Mouse (Mus musculus): Measurements from ENCODE around the gene Nos3. TPM values are rescaled to one million over a fixed set of nuclear protein-coding genes. Genes with fewer than 3 reads are reported as not detected.

The Nos3 gene
- polyA plus RNA-seq, 1 experiment from 2014 or later = 6.6 TPM

GRCm38 (mm10) chr5:24328813-24329211 is 35.8 kb upstream of the Nos3 start:
- H3K4me1 ChIP-seq (replicated peaks; ENCODE audit: control insufficient read depth, insufficient read depth, low read length) = peaks cover 19% of the 10 kb centered on the region
- WGBS = 76% methylated on average over 6 of the region's 6 CpGs
- H3K27ac ChIP-seq (ENCODE audit: low read depth) = peak overlapping the region; percentile 51; the same call in 1 of the 2 replicates
- no peak for DNase-seq (ENCODE audit: low spot score)
- no peaks in the 10 kb centered on the region; the same call in 1 of the 2 replicates for H3K27me3 ChIP-seq (replicated peaks; ENCODE audit: control insufficient read depth, insufficient read depth, low read length)
- H3K4me3 ChIP-seq (ENCODE audit: low read depth, low read length) = peak overlapping the region; percentile 22
- H3K36me3 ChIP-seq (ENCODE audit: control insufficient read depth, insufficient read depth, low read length) = peaks cover 41% of the 10 kb centered on the region
- H3K4me2 ChIP-seq (ENCODE audit: low read length) = peak overlapping the region; percentile 54
- H3K9ac ChIP-seq (ENCODE audit: low read length) = no peak overlapping the region; the same call in 1 of the 2 replicates
- H3K9me3 ChIP-seq (ENCODE audit: control insufficient read depth, low read length) = no peaks in the 10 kb centered on the region
- no peak for ATAC-seq (replicated peaks; ENCODE audit: low FRiP score, low TSS enrichment, low read depth)

DNA sequence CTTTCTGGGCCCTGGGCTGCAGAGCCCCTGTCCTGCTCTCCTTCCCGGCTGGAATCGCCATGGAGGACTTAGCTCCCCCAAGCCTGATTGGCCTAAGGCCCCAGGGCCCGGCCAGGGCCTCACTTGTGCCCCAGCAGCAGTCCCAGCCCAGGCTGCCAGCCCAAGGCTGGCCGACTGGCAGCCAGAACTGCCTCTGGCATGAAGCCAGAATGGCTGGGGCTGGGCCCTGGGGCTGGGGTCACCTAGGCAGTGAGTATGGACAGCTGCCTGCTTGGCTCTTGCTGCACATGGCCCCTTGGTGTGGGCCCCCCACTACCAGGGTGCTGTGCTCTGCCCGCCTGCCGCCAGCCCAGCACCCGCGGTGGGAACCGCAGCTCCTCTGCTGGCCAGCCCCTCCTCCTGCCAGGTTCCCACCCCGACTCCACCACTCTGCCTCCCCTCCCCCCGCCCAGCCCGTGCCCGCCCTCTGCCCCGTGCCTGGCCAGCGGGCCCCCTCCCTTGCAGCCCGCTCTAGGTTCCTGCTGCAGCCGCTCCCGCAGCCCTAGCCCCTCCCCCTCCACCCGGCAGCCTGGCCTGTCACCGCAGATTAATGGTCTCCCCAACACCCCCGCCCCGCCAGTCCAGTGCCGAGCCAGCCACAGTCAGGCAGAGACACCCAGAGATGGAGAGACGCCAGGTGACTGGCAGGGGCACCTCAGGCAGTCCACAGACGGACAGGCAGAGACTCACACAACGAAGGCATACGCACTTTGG is 35.2 kb upstream of the Nos3 start:
- no peaks in the 10 kb centered on the region; the same call in 1 of the 2 replicates for H3K27me3 ChIP-seq (replicated peaks; ENCODE audit: control insufficient read depth, insufficient read depth, low read length)
- H3K4me3 ChIP-seq (ENCODE audit: low read depth, low read length) = peak overlapping the region; percentile 22
- ATAC-seq (replicated peaks; ENCODE audit: low FRiP score, low TSS enrichment, low read depth) = peak; percentile 82
- H3K36me3 ChIP-seq (ENCODE audit: control insufficient read depth, insufficient read depth, low read length) = peaks cover 37% of the 10 kb centered on the region
- H3K4me2 ChIP-seq (ENCODE audit: low read length) = peak overlapping the region; percentile 54
- DNase-seq (ENCODE audit: low spot score) = no peak
- peaks cover 19% of the 10 kb centered on the region for H3K4me1 ChIP-seq (replicated peaks; ENCODE audit: control insufficient read depth, insufficient read depth, low read length)
- 4% methylated on average over 26 of the region's 27 CpGs for WGBS
- H3K9me3 ChIP-seq (ENCODE audit: control insufficient read depth, low read length) = no peaks in the 10 kb centered on the region
- H3K9ac ChIP-seq (ENCODE audit: low read length) = peak overlapping the region; percentile 30; the same call in 1 of the 2 replicates
- H3K27ac ChIP-seq (ENCODE audit: low read depth) = peak overlapping the region; percentile 51

DNA sequence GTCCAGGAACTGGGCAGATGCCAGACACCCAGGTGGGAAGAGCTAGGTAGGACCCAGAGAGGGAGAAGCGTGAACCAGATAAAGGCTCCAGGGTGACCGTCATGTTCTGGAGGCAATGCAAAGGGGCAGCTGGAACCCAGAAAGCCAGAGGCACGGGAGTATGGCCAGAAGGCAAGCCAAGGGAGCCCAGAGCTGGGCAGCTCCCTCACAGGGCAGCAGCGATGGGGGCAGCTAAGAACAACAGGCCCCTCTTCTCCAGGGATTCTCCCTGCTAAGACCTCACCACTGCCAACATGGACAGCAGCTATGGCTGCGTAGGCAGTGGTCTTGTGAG is 34.7 kb upstream of the Nos3 start:
- ATAC-seq (replicated peaks; ENCODE audit: low FRiP score, low TSS enrichment, low read depth) (peak; percentile 23; the same call in 1 of the 2 replicates), DNase-seq (ENCODE audit: low spot score) (peak; percentile 83)
- Histone ChIP-seq H3K4me2 (ENCODE audit: low read length) (peak overlapping the region; percentile 54), H3K4me3 (ENCODE audit: low read depth, low read length) (no peak overlapping the region), H3K9me3 (ENCODE audit: control insufficient read depth, low read length) (no peaks in the 10 kb centered on the region), H3K9ac (ENCODE audit: low read length) (no peak overlapping the region), H3K27me3 (replicated peaks; ENCODE audit: control insufficient read depth, insufficient read depth, low read length) (no peaks in the 10 kb centered on the region; the same call in 1 of the 2 replicates), H3K27ac (ENCODE audit: low read depth) (peak overlapping the region; percentile 51), H3K4me1 (replicated peaks; ENCODE audit: control insufficient read depth, insufficient read depth, low read length) (peaks cover 23% of the 10 kb centered on the region), H3K36me3 (ENCODE audit: control insufficient read depth, insufficient read depth, low read length) (peaks cover 31% of the 10 kb centered on the region)
- WGBS = 45% methylated on average over 5 of the region's 5 CpGs

DNA sequence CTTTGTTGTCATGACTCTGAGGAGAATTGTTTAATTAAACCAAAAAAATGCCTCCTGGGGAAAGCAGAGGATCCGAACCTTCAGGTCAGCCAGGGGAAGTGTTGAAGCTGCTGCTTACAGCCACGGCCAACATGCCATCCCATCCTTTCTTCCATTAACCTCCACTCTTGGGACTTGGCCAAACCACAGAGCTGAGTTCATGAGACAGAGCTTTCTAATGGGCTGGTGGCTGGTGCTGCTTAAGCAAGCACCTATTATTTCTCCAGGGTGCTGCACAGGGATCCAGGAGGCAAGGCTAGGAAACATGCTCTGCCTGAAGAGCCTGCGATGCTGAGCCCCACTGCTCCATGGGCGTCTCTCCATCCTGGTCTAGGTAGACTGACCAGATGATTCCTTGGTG is 32.2 kb upstream of the Nos3 start:
- no peak overlapping the region for H3K27ac ChIP-seq (ENCODE audit: low read depth)
- no peak overlapping the region for H3K4me3 ChIP-seq (ENCODE audit: low read depth, low read length)
- H3K27me3 ChIP-seq (replicated peaks; ENCODE audit: control insufficient read depth, insufficient read depth, low read length) = no peaks in the 10 kb centered on the region
- H3K36me3 ChIP-seq (ENCODE audit: control insufficient read depth, insufficient read depth, low read length) = peaks cover 17% of the 10 kb centered on the region
- H3K9me3 ChIP-seq (ENCODE audit: control insufficient read depth, low read length) = no peaks in the 10 kb centered on the region
- peaks cover 32% of the 10 kb centered on the region for H3K4me1 ChIP-seq (replicated peaks; ENCODE audit: control insufficient read depth, insufficient read depth, low read length)
- H3K4me2 ChIP-seq (ENCODE audit: low read length) = no peak overlapping the region
- ATAC-seq (replicated peaks; ENCODE audit: low FRiP score, low TSS enrichment, low read depth) (no peak), DNase-seq (ENCODE audit: low spot score) (no peak)
- no peak overlapping the region for H3K9ac ChIP-seq (ENCODE audit: low read length)
- 78% methylated on average over 4 of the region's 4 CpGs for WGBS

- H3K36me3 ChIP-seq (ENCODE audit: control insufficient read depth, insufficient read depth, low read length) = peaks cover 20% of the 10 kb centered on the region
- 17% methylated on average over 3 of the region's 3 CpGs for WGBS
- no peak overlapping the region for H3K4me2 ChIP-seq (ENCODE audit: low read length)
- DNase-seq (ENCODE audit: low spot score) (no peak), ATAC-seq (replicated peaks; ENCODE audit: low FRiP score, low TSS enrichment, low read depth) (no peak)
- peaks cover 20% of the 10 kb centered on the region for H3K4me1 ChIP-seq (replicated peaks; ENCODE audit: control insufficient read depth, insufficient read depth, low read length)
- no peak overlapping the region for H3K4me3 ChIP-seq (ENCODE audit: low read depth, low read length)
- H3K9me3 ChIP-seq (ENCODE audit: control insufficient read depth, low read length) = no peaks in the 10 kb centered on the region
- H3K9ac ChIP-seq (ENCODE audit: low read length) = no peak overlapping the region
- H3K27me3 ChIP-seq (replicated peaks; ENCODE audit: control insufficient read depth, insufficient read depth, low read length) = no peaks in the 10 kb centered on the region
- no peak overlapping the region; the same call in 1 of the 2 replicates for H3K27ac ChIP-seq (ENCODE audit: low read depth)
Observed at GRCm38 (mm10) chr5:24334749-24335148, 29.9 kb upstream of the Nos3 start.

- DNase-seq (ENCODE audit: low spot score) (peak; percentile 79), ATAC-seq (replicated peaks; ENCODE audit: low FRiP score, low TSS enrichment, low read depth) (peak; percentile 84)
- Histone ChIP-seq H3K27me3 (replicated peaks; ENCODE audit: control insufficient read depth, insufficient read depth, low read length) (no peaks in the 10 kb centered on the region), H3K36me3 (ENCODE audit: control insufficient read depth, insufficient read depth, low read length) (peaks cover 22% of the 10 kb centered on the region), H3K27ac (ENCODE audit: low read depth) (no peak overlapping the region), H3K9ac (ENCODE audit: low read length) (no peak overlapping the region), H3K4me1 (replicated peaks; ENCODE audit: control insufficient read depth, insufficient read depth, low read length) (peaks cover 14% of the 10 kb centered on the region), H3K9me3 (ENCODE audit: control insufficient read depth, low read length) (no peaks in the 10 kb centered on the region), H3K4me2 (ENCODE audit: low read length) (no peak overlapping the region), H3K4me3 (ENCODE audit: low read depth, low read length) (no peak overlapping the region)
- 17% methylated on average over 3 of the region's 3 CpGs for WGBS
Observed at GRCm38 (mm10) chr5:24335888-24336511, 28.6 kb upstream of the Nos3 start.

DNA sequence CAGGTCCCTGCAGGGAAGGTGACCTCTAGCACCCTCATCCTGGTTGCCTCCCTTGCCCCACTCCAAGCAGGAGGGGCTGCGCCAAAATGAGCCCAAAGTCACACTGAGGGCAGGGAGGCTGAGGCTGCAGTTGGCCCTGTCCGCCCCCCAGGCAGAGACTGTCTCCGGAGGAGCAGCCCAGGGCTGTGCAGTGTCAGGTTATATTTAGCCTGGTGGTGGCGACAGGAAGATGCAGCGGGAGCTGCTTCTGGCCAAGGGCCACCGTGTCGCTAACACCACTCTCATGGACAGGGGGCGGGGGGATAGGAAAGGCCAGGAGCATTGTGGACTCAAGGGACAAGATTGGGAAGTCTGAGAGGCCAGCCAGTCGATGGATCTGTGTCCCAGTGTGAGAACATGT is 27.2 kb upstream of the Nos3 start:
- peaks cover 14% of the 10 kb centered on the region for H3K4me1 ChIP-seq (replicated peaks; ENCODE audit: control insufficient read depth, insufficient read depth, low read length)
- H3K9ac ChIP-seq (ENCODE audit: low read length) = no peak overlapping the region
- no peak overlapping the region for H3K27ac ChIP-seq (ENCODE audit: low read depth)
- no peak overlapping the region for H3K4me2 ChIP-seq (ENCODE audit: low read length)
- no peak overlapping the region for H3K4me3 ChIP-seq (ENCODE audit: low read depth, low read length)
- no peaks in the 10 kb centered on the region for H3K9me3 ChIP-seq (ENCODE audit: control insufficient read depth, low read length)
- peaks cover 9% of the 10 kb centered on the region for H3K36me3 ChIP-seq (ENCODE audit: control insufficient read depth, insufficient read depth, low read length)
- ATAC-seq (replicated peaks; ENCODE audit: low FRiP score, low TSS enrichment, low read depth) = no peak
- no peak for DNase-seq (ENCODE audit: low spot score)
- H3K27me3 ChIP-seq (replicated peaks; ENCODE audit: control insufficient read depth, insufficient read depth, low read length) = no peaks in the 10 kb centered on the region
- 37% methylated on average over 9 of the region's 9 CpGs for WGBS

DNA sequence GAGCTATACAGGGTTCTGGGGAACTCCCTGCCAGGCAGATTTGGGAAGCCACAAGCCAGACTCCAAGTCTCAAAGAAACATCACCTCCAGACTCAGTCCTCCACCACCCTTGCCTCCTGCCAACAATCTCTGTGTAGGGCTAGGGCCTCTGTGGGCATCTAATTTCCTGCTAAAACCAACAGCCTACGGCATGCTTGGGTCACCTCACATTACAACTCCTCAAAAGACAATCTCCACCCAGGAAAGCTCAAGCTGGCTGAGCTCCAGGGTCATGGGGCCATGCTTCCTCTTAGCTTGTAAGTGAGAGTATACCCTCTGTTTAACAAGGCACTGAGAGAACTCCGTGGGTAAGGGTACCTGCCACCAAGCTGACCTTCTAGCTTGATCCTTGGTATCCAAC is 26.8 kb upstream of the Nos3 start:
- ATAC-seq (replicated peaks; ENCODE audit: low FRiP score, low TSS enrichment, low read depth) = no peak
- H3K9ac ChIP-seq (ENCODE audit: low read length) = no peak overlapping the region
- peaks cover 18% of the 10 kb centered on the region for H3K4me1 ChIP-seq (replicated peaks; ENCODE audit: control insufficient read depth, insufficient read depth, low read length)
- 0 out of 2 replicates have a peak, but pooled peaks cover 6% of the 10 kb centered on the region for H3K36me3 ChIP-seq (ENCODE audit: control insufficient read depth, insufficient read depth, low read length)
- DNase-seq (ENCODE audit: low spot score) = no peak
- no peaks in the 10 kb centered on the region for H3K27me3 ChIP-seq (replicated peaks; ENCODE audit: control insufficient read depth, insufficient read depth, low read length)
- 61% methylated on average over 2 of the region's 2 CpGs for WGBS
- H3K4me3 ChIP-seq (ENCODE audit: low read depth, low read length) = no peak overlapping the region
- no peaks in the 10 kb centered on the region for H3K9me3 ChIP-seq (ENCODE audit: control insufficient read depth, low read length)
- no peak overlapping the region for H3K4me2 ChIP-seq (ENCODE audit: low read length)
- H3K27ac ChIP-seq (ENCODE audit: low read depth) = no peak overlapping the region
